Mouse (Mus musculus): ENCODE measurements around the gene Fam168a.
"Not testable (repeated sequence)": the region's sequence is repeated elsewhere in the genome, so short reads cannot be mapped to it uniquely, and the experiment has no call there.

Gene Fam168a

DNA sequence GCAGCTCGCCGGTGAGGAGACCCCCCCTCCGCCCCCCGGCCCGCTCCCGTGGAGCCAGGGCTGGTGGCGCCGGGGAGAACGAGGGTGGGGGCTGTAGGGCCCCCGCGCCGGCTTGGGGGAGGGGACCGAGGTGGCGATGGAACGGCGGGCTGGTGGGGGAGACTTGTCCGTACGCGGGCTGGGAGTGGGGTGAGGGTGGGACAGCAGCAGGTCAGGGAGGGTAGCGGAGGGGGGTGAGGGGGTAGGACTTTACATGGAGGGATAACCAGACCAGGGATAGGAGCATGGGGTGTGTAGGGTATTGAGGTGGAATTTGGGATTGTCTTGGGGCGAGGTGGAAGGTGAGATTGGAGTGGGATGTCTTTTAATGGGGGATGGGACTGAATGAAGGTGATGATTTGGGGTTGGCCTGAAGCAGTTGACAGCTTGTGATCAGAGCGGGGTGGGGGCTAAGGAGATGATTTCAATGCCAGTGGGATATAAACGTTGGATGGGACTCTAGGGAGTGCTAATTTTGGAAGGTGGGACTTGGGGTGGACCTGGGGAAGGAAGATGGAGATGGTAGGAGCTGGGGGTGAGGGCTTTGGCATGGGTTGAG is 547 bp downstream of the Fam168a start:
- DNase-seq (ENCODE audit: low spot score in 2 of 2), result no peak

GRCm38 (mm10) chr7:100718741-100719140 is 12.3 kb downstream of the Fam168a start:
- no peak for DNase-seq (ENCODE audit: low spot score in 2 of 2)

DNA sequence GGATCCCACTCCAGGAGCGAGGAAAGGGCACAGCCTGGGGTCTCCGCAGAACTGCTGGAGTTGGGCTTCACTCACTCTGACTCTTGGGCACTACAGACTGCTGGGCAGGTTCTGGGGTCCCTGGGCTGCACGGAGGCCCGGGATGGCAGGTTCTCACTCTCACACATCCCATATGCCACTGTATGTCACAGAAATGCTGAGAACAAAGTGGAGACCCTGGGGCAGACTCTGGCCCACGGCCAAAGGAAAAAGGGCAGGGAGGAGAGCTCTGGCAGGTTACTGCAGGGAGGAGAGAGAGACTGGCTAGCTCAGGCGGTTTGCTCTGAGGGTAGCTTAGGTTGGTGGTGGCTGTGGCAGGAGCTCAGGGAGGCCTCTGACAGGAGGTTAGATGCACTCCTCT is 15.8 kb downstream of the Fam168a start:
- no peak for DNase-seq (ENCODE audit: low spot score in 2 of 2)

DNA sequence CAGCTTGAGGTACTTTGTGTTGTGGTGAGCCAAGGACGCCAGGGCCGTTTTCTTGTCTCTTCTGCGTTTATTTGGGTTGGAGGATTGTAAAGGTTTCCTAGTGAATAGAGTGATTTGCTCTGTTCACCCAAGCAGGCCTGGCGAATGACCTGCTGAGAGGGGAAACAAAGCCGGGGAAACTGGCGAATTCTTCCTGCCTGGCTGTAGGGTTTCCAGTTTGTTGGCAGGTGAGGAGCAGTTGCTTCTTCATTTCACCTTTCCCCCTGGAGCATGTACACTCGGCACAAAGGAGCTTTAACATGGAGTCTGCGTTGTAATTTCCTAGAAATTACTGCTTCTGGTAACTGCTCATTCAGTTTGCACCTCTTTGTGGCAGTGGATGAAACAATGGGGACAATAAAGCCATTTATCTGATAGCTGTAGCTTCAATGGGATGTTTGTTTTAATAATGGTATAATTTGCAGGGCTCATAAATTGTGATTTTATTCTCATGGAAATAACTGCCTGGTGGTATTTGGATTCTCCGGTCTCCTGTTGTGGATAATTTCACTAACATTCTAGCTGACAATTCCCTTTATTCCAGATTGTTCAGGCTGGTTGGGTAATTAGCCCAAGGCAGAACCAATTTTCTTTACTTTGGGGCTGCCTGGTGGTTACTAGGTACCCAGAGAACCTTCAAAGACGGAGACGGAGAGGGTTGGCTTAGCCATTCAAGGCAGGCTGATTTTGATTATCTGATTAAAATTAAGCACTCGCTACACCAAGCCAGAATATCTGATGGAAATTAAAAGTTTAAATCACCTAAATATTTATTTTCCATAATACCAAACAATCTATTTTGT is 17.2 kb downstream of the Fam168a start:
- DNase-seq (ENCODE audit: low spot score in 2 of 2), result no peak

DNA sequence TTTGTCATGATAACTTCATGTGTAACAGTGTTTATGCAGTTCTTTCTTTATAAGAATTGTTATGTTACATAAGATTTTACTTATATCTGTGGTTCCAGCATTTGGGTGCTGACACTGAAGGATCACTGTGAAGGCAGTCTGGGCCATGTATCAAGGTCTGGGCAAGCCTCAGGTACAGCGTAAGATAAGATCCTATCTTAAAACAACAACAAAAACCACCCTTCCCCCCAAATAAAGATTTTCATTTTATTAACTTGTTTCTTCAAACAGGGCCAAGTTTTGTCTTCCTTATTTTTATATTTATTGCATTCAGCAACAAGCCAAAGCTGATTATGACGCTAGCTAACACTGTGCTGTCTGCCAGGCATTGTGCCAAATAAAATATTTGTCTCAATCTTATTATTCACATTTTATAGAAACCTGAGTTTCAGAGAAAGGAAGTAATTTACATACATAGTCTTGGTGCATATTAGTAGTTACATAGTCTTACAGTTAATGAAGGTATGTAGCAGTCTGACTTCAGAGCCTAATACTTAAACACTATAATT is 21.2 kb downstream of the Fam168a start:
- no peak for DNase-seq (ENCODE audit: low spot score in 2 of 2)

DNA sequence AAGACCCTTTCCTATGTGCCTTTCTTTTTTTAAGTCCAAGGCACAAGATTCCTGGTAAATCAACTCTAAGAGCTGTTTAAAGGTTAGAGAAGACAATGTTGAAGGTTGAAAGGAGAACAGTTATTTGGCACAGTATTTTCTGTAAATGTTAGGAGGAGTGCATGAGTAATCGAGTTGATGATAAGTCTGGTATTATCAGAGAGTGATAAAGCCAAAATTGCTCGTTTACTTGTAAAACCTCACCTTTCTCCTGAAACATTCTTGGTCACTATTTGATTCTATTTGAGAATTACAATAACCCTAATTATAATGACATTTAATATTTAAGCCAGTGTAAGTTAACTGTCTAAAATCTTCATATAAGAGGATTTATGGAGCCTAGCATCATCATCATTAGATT is 23.3 kb downstream of the Fam168a start:
- no peak for DNase-seq (ENCODE audit: low spot score in 2 of 2)

- no peak for DNase-seq (ENCODE audit: low spot score in 2 of 2)
Observed at GRCm38 (mm10) chr7:100732341-100733050, 26.1 kb downstream of the Fam168a start.

DNA sequence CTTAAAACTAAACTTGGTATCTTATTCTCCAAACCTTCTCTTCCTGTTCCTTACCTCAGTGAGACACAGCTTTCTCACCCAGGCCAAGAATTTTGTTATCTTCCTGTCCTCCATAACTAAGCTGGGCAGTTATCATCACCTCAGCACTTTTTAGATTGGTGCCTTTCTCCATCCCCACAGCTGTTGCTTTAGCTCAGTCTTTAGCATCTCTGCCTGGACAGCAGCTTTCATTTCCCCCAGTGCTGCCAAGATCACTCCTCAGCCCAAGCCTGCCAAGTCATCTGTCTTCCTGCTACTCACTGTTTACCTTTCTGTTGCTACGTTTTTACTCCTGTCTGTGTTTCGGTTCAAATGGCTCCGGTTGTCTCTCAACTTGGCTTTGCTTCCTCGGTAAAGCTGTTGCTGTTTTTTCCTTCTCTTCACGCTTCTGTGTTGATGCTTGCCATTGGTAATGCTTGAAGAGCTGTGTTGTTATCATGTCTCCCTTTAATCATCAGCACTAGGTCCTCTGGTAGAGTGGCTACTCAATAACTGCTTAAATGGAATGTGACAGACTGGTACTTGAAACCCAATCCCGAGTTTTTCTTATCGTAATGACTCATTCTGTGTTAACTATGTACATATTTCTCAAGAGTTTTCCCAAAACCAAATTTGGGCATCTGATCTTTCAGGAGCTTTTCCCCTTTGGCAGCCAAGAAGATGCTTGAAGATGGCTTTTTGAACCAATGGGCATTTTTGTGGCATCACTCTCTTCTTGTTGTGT is 26.8 kb downstream of the Fam168a start:
- no peak for DNase-seq (ENCODE audit: low spot score in 2 of 2)

GRCm38 (mm10) chr7:100734201-100734600 is 27.8 kb downstream of the Fam168a start:
- DNase-seq (ENCODE audit: low spot score in 2 of 2), result no peak

DNA sequence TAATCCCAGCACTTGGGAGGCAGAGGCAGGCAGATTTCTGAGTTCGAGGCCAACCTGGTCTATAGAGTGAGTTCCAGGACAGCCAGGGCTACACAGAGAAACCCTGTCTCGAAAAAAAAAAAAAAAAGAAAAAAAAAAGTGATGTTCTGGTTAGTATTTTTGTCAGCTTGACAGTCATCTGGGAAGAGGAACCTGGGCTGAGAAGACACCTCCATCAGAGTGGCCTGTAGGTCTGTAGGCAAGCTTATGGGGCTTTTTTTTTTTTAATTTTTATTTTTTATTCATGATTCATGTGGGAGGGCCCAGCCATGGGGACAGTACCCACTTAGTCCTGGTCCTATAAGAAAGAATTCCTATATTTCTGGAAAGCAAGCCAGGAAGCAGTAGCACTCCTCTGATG is 28.5 kb downstream of the Fam168a start:
- not testable (repeated sequence) for DNase-seq (ENCODE audit: low spot score in 2 of 2)

GRCm38 (mm10) chr7:100736131-100736530 is 29.7 kb downstream of the Fam168a start:
- DNase-seq (ENCODE audit: low spot score in 2 of 2), result no peak

GRCm38 (mm10) chr7:100744372-100744771 is 37.9 kb downstream of the Fam168a start:
- DNase-seq (ENCODE audit: low spot score in 2 of 2), result no peak

DNA sequence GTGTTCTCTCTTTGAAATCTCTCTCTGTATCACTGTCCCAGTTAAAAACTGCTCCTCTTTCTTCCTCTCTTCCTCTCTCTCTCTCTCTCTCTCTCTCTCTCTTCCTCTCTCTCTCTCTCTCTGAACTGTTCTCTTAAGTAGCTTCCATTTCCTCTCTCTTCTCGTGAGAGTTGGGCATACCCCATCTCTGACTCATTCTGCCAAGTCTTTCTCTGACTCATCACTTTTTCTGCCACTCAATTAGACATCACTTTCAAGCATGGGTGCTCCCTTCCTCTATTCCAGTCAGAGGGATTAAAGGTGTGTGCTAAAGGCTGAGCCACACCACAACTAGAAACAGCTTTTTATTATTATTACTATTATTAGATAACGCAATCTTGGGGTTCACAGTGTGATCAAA is 43.7 kb downstream of the Fam168a start:
- no peak for DNase-seq (ENCODE audit: low spot score in 2 of 2)

- DNase-seq (ENCODE audit: low spot score in 2 of 2), result no peak
Observed at GRCm38 (mm10) chr7:100758718-100759117, 52.3 kb downstream of the Fam168a start.

GRCm38 (mm10) chr7:100762726-100763125 is 56.3 kb downstream of the Fam168a start:
- DNase-seq (ENCODE audit: low spot score in 2 of 2), result no peak

- no peak for DNase-seq (ENCODE audit: low spot score in 2 of 2)
Observed at GRCm38 (mm10) chr7:100767568-100767967, 61.1 kb downstream of the Fam168a start.

DNA sequence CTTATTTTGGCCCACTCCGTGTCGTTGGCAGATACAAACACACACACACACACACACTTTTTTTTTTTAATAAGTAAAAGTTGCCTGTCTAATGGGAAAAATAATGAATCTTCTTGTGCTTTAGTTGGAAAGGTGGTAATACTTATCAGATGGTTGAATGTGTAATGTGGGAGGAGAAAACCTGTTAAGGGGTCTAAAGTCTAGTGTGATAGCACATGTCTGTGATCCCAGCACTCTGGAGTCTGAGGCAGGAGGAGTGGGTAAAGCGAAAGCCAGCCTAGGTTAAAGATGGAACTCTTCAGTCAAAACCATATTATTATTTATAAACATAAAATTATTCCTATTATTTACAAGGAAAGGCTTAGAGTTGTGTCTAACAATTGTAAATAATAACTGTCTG is 61.6 kb downstream of the Fam168a start:
- no peak for DNase-seq (ENCODE audit: low spot score in 2 of 2)

GRCm38 (mm10) chr7:100769534-100770083 is 63.2 kb downstream of the Fam168a start:
- no peak for DNase-seq (ENCODE audit: low spot score in 2 of 2)

DNA sequence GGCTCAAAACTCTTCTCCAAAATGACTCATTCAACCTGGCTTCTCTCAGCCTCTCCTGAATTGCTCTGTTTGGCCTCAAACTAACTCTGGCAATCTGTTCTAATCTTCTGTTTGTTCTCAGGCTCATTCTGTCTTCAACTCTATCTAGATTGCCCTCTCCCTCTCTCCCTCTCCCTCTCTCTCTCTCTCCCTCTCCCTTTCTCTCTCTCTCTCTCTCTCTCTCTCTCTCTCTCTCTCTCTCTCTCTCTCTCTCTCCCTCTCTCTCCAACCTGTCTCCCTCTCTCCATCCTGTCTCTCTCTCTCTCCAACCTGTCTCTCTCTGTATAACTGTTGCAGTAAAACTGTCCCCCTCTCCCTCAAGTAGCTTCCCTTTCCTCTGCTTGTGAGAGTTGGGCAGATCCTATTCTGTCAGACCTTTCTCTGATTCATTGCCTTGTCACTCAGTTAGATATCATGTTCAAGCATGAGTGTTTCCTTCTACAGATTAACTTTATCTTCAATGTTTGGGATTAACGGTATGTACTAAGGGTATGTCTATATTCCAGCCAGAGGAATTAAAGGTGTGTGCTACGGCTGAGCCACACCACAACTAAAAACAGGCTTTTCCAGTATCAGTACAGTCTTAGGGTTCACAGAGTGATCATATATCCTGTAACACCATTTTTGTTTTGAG is 64.4 kb downstream of the Fam168a start:
- DNase-seq (ENCODE audit: low spot score in 2 of 2), result no peak

GRCm38 (mm10) chr7:100774189-100774588 is 67.8 kb downstream of the Fam168a start:
- DNase-seq (ENCODE audit: low spot score in 2 of 2), result no peak

GRCm38 (mm10) chr7:100775810-100776209 is 69.4 kb downstream of the Fam168a start:
- no peak for DNase-seq (ENCODE audit: low spot score in 2 of 2)
